Mouse (Mus musculus) stomach, postnatal 0 days (tissue): ENCODE data around the gene Enoph1. TPM values are rescaled to one million over a fixed set of nuclear protein-coding genes. Genes with fewer than 3 reads are reported as not detected.

Source experiments
- ATAC-seq: fragments of 200-750 bp; cut with Nextera tagmentation; 2 replicates; pipeline ENCODE4 v1.8.0; 2017; ENCODE audit not compliant: low FRiP score, low TSS enrichment
- DNase-seq: peaks from one replicate; pipeline ENCODE4 v3.0.0-alpha.2; 2016; ENCODE audit warnings: low spot score
- H3K27ac ChIP-seq: fragments of 300-500 bp; sonication (generic); replicated peaks from 2 replicates; pipeline ENCODE4 v1.5.1; 2014; ENCODE audit warnings: mild to moderate bottlenecking, control low read depth
- H3K27me3 ChIP-seq: fragments of 300-500 bp; sonication (generic); 2 replicates; pipeline ENCODE4 v1.6.1; 2014; ENCODE audit warnings: low read length; ENCODE audit not compliant: control insufficient read depth, insufficient read depth
- H3K36me3 ChIP-seq: fragments of 300-500 bp; sonication (generic); 2 replicates; pipeline ENCODE4 v1.6.1; 2014; ENCODE audit warnings: low read length, mixed read lengths; ENCODE audit not compliant: control insufficient read depth, insufficient read depth
- H3K4me1 ChIP-seq: fragments of 300-500 bp; sonication (generic); replicated peaks from 2 replicates; pipeline ENCODE4 v1.6.1; 2014; ENCODE audit warnings: antibody characterized with exemption; ENCODE audit not compliant: control insufficient read depth, insufficient read depth
- H3K4me2 ChIP-seq: fragments of 300-500 bp; sonication (generic); replicated peaks from 2 replicates; pipeline ENCODE4 v1.6.1; 2014; ENCODE audit warnings: low read depth, mild to moderate bottlenecking, control low read depth, moderate library complexity
- H3K4me3 ChIP-seq: fragments of 300-500 bp; sonication (generic); 2 replicates; pipeline ENCODE4 v1.5.1; 2014; ENCODE audit warnings: low read depth, low read length, control low read depth
- H3K9ac ChIP-seq: fragments of 300-500 bp; sonication (generic); 2 replicates; pipeline ENCODE4 v1.6.1; 2014; ENCODE audit warnings: mild to moderate bottlenecking, low read length, control low read depth, mixed read lengths
- H3K9me3 ChIP-seq: fragments of 300-500 bp; sonication (generic); 2 replicates; pipeline ENCODE4 v1.6.1; 2016; ENCODE audit warnings: low read length; ENCODE audit not compliant: control insufficient read depth
- CTCF ChIP-seq: IDR thresholded peaks from 2 replicates; pipeline ENCODE4 v1.5.1; 2016; ENCODE audit warnings: antibody characterized with exemption, low read depth, mild to moderate bottlenecking, moderate library complexity
- EP300 ChIP-seq: optimal IDR thresholded peaks from 2 replicates; pipeline ENCODE3; 2016; ENCODE audit warnings: antibody characterized with exemption
- WGBS: fragments of 180-500 bp; shearing (Covaris S2); extraction: QIAGEN DNeasy Blood & Tissue Kit; methylation state at CpG from one replicate; pipeline ENCODE4 v1.1.7; 2014; 5-methylcytosine and 5-hydroxymethylcytosine counted together
- polyA plus RNA-seq: library from polyadenylated mRNA; unstranded; fragments of >200 nt; fragmentation: Nextera tagmentation; extraction: Ambion mirVana; gene quantifications from 2 replicates; pipeline ENCODE4 v1.2.1, GENCODE M21; 2015

The Enoph1 gene
- polyA plus RNA-seq, 1 experiment from 2014 or later = 23.4 TPM

DNA sequence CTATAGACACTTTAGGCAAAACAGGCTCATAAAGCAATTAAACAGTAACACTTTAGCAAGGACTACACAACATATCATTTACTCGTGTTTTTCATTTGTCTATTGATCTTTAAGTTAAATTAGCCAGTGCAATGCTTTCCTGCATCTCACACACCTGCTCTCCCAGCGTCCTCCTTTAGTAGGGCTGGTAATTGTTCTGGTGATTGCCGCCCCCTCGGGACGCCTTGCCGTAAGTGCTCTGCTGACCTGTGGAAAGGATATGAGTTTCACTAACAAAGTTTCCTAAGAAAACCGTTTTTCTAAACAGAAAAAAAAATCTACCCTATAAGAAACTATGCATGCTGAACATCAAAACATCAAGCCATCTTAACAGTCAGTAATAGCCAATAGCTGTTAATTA lies 3.8 kb upstream of the Enoph1 start:
- 0 out of 2 replicates have a peak, but pooled peaks cover 2% of the 10 kb centered on the region for H3K4me1 ChIP-seq
- peaks cover 7% of the 10 kb centered on the region; the same call in 1 of the 2 replicates for H3K36me3 ChIP-seq
- H3K9me3 ChIP-seq = no peaks in the 10 kb centered on the region
- 20% methylated on average over 7 of the region's 7 CpGs for WGBS
- no peak for ATAC-seq
- peak; percentile 63 for TF ChIP-seq CTCF
- no peak for TF ChIP-seq EP300
- no peaks in the 10 kb centered on the region for H3K27me3 ChIP-seq
- no peak overlapping the region for H3K27ac ChIP-seq
- no peak overlapping the region for H3K4me2 ChIP-seq
- H3K9ac ChIP-seq = no peak overlapping the region
- peak overlapping the region; percentile 94; the same call in 1 of the 2 replicates for H3K4me3 ChIP-seq
- DNase-seq = peak; percentile 60

- no peak overlapping the region for H3K9ac ChIP-seq
- 0 out of 2 replicates have a peak, but pooled peaks cover 2% of the 10 kb centered on the region for H3K4me1 ChIP-seq
- no peaks in the 10 kb centered on the region for H3K9me3 ChIP-seq
- WGBS = 7% methylated on average over 7 of the region's 7 CpGs
- TF ChIP-seq EP300 (no peak), CTCF (no peak)
- no peak for ATAC-seq
- H3K36me3 ChIP-seq = peaks cover 7% of the 10 kb centered on the region; the same call in 1 of the 2 replicates
- H3K27ac ChIP-seq = no peak overlapping the region
- H3K27me3 ChIP-seq = no peaks in the 10 kb centered on the region
- H3K4me2 ChIP-seq = peak overlapping the region; percentile 82
- peak overlapping the region; percentile 94 for H3K4me3 ChIP-seq
- peak; percentile 36 for DNase-seq
Measured at GRCm38 (mm10) chr5:100036681-100037080, 3.1 kb upstream of the Enoph1 start.

DNA sequence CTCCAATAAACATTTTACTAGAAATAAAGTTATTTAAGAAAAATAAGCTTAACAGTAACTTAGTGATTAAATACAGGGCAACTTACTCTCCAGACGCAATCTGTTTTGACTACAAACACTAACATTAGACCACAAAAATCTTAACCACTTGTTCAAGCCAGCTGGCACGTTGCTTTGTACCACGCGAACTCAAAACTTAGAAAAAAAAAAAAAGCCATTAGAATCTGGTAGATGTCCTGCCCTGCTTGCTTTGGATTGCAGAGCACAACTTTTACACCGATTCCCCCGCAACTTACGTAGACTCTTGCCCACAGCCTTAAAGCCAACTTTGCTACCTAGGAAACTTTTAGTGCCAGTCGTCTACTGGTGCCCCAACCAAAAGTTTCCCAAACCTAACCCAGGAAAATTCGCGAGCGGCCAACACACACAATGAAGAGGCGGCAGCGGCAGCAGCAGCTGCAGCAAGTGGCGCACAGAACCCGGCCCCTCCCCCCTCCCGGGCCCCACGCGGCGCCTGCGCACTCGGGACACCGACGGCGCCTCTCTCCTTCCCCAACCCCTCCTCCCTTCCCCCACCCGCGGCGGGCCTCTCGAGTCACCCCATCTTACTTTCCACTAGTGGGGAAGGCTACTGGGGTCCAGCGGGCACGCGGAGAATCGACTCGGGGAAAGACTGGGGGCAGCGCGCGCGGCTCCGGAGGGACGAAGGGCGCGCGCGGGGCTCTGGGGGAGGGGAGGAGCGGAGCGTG lies 1.6 kb upstream of the Enoph1 start:
- Histone ChIP-seq H3K27me3 (no peaks in the 10 kb centered on the region), H3K9me3 (no peaks in the 10 kb centered on the region), H3K36me3 (peaks cover 4% of the 10 kb centered on the region; the same call in 1 of the 2 replicates), H3K4me3 (peak overlapping the region; percentile 94), H3K4me1 (0 out of 2 replicates have a peak, but pooled peaks cover 2% of the 10 kb centered on the region), H3K4me2 (peak overlapping the region; percentile 82), H3K27ac (peak overlapping the region; percentile 98), H3K9ac (peak overlapping the region; percentile 95)
- WGBS = 1% methylated on average over 22 of the region's 45 CpGs
- TF ChIP-seq EP300 (no peak), CTCF (no peak)
- DNase-seq (peak; percentile 95), ATAC-seq (peak; percentile 36)

DNA sequence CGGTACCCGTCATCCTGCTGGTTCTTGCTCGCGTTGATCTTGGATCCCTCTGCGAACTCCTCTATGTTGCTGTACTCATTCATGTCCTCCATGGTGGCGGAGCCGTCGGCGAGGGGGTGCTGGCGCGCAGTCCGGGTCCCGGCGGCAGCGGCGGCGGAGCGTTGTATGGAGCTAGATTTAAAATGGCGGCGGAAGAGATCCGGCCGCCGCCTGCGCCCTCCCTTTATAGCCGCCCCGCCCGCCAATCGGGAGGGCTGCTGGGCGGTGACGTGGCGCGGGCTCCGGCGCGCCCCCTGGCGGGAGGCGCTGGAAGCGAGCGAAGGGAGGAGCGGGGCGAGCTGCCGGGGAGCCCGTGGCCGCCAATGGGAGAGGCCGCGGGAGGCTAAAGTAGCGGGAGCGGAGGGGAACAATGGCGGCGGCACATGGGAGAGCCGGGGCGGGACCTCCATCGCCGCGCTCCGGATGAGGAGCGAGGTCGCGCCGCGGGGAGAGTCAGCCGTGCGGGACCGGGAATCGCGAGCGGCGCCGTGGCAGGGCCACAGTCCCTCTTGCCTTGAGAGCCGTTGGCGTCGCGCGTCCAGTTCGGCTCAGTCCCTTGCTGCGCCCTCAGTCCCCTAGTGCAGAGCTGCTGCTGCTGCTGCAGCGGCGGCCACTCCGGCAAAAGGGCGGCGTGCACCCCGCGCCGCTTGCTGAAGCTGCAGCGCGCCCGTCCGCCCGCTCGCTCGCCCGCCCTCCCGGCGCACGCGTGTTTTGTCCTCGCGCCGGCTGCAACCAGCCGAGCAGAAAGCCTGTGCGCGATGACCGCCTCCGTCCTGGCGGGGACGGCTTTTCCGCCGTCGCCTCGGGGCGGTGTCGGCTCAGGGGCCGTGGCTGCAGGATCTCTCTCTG lies 827 bp upstream of the Enoph1 start:
- peak overlapping the region; percentile 98 for H3K27ac ChIP-seq
- H3K36me3 ChIP-seq = peaks cover 4% of the 10 kb centered on the region; the same call in 1 of the 2 replicates
- no peaks in the 10 kb centered on the region for H3K9me3 ChIP-seq
- TF ChIP-seq EP300 (peak; percentile 53), CTCF (peak; percentile 90)
- peak; percentile 81 for ATAC-seq
- peaks cover 3% of the 10 kb centered on the region; the same call in 1 of the 2 replicates for H3K4me1 ChIP-seq
- under 1% methylated on average over 82 of the region's 113 CpGs for WGBS
- peak overlapping the region; percentile 94 for H3K4me3 ChIP-seq
- H3K4me2 ChIP-seq = peak overlapping the region; percentile 89
- H3K9ac ChIP-seq = peak overlapping the region; percentile 95
- peak; percentile 96 for DNase-seq
- no peaks in the 10 kb centered on the region for H3K27me3 ChIP-seq

- no peak for TF ChIP-seq CTCF
- no peak for TF ChIP-seq EP300
- no peaks in the 10 kb centered on the region; the same call in 1 of the 2 replicates for H3K36me3 ChIP-seq
- H3K4me1 ChIP-seq = peaks cover 4% of the 10 kb centered on the region; the same call in 1 of the 2 replicates
- H3K27me3 ChIP-seq = no peaks in the 10 kb centered on the region
- H3K9ac ChIP-seq = peak overlapping the region; percentile 78
- 2% methylated on average over 19 of the region's 19 CpGs for WGBS
- peak overlapping the region; percentile 94 for H3K4me3 ChIP-seq
- H3K27ac ChIP-seq = peak overlapping the region; percentile 98
- peak overlapping the region; percentile 89 for H3K4me2 ChIP-seq
- peak; percentile 54 for DNase-seq
- no peak for ATAC-seq
- H3K9me3 ChIP-seq = no peaks in the 10 kb centered on the region
Measured at GRCm38 (mm10) chr5:100040281-100040784, 548 bp downstream of the Enoph1 start.
